Mouse (Mus musculus): ENCODE results near the gene Sult2a8.
"Not testable (repeated sequence)": the region's sequence is repeated elsewhere in the genome, so short reads cannot be mapped to it uniquely, and the experiment has no call there.

Gene Sult2a8

GRCm38 (mm10) chr7:14446534-14446933 is at the start of gene Sult2a8:
Sult2a8 (minus strand) TSS chr7:14446769.
- no peak for DNase-seq

GRCm38 (mm10) chr7:14494130-14494529 is 47.6 kb upstream of the Sult2a8 start, which contains the start of gene Sult2a7:
Sult2a7 (minus strand) TSS chr7:14494230.
- DNase-seq: no peak

- no peak for DNase-seq
Measured at GRCm38 (mm10) chr7:14492886-14493285, 46.3 kb upstream of the Sult2a8 start.

- no peak for DNase-seq
Measured at GRCm38 (mm10) chr7:14439581-14439980, 7.0 kb downstream of the Sult2a8 start.

GRCm38 (mm10) chr7:14438484-14438883 is 8.1 kb downstream of the Sult2a8 start:
- no peak for DNase-seq

GRCm38 (mm10) chr7:14438029-14438428 is 8.5 kb downstream of the Sult2a8 start:
- no peak for DNase-seq

GRCm38 (mm10) chr7:14399363-14399762 is 47.2 kb downstream of the Sult2a8 start:
- not testable (repeated sequence) for DNase-seq

GRCm38 (mm10) chr7:14396462-14396861 is 50.1 kb downstream of the Sult2a8 start:
- no peak for DNase-seq
